Comparison of ENCODE assay signal across 7 mouse cellular contexts in genomic region chr14:29696131-29696530, GRCm38 (mm10). TPM values are rescaled to one million over a fixed set of nuclear protein-coding genes. Genes with fewer than 3 reads are reported as not detected.
DNase-seq lines count a peak whose midpoint lies in the region; ATAC-seq and TF ChIP-seq lines count a peak whose summit lies in the region.

No protein-coding gene starts in this region.

- no peak overlapping the region for H3K9ac ChIP-seq in embryonic facial prominence, embryonic 12.5 days
- no peak overlapping the region for H3K9ac ChIP-seq in hindbrain, embryonic 16.5 days (ENCODE audit: low read depth, low read length)
- no peak overlapping the region for H3K9ac ChIP-seq in midbrain, postnatal 0 days (replicated peaks; ENCODE audit: low read length, poor library complexity, severe bottlenecking)

- H3K4me2 ChIP-seq in embryonic facial prominence, embryonic 12.5 days (replicated peaks): no peak overlapping the region
- H3K4me2 ChIP-seq in hindbrain, embryonic 16.5 days (ENCODE audit: low read length): no peak overlapping the region
- no peak overlapping the region for H3K4me2 ChIP-seq in midbrain, postnatal 0 days (ENCODE audit: low read depth, low read length, poor library complexity, severe bottlenecking)

- H3K27me3 ChIP-seq in embryonic facial prominence, embryonic 12.5 days: no peaks in the 10 kb centered on the region
- no peaks in the 10 kb centered on the region for H3K27me3 ChIP-seq in hindbrain, embryonic 16.5 days (replicated peaks; ENCODE audit: control insufficient read depth, insufficient read depth, low read length)
- H3K27me3 ChIP-seq in midbrain, postnatal 0 days (ENCODE audit: insufficient read depth, low read length): no peaks in the 10 kb centered on the region

- H3K4me3 ChIP-seq in embryonic facial prominence, embryonic 12.5 days: no peak overlapping the region
- H3K4me3 ChIP-seq in hindbrain, embryonic 16.5 days (ENCODE audit: low read length): no peak overlapping the region
- no peak overlapping the region for H3K4me3 ChIP-seq in midbrain, postnatal 0 days (ENCODE audit: low read depth, low read length)

- DNase-seq in Muller cell, postnatal 12 days (ENCODE audit: inconsistent ontology term): peak; percentile 86
- peak; percentile 39 for DNase-seq in adrenal gland, adult 8-10 months
- DNase-seq in left cerebral cortex, adult 9 months (ENCODE audit: low spot score in 2 of 2): peak; percentile 38 to 78
- peak; percentile 86 for DNase-seq in midbrain, postnatal 0 days (ENCODE audit: low spot score)

- ATAC-seq in embryonic facial prominence, embryonic 12.5 days (ENCODE audit: insufficient number of reproducible peaks, insufficient read depth, low FRiP score, low TSS enrichment): 0 out of 2 replicates have a peak, but pooled peaks have one; percentile 22
- ATAC-seq in hindbrain, embryonic 16.5 days: peak; percentile 89
- peak; percentile 52; the same call in 1 of the 2 replicates for ATAC-seq in midbrain, postnatal 0 days (ENCODE audit: low FRiP score)
- ATAC-seq in erythroid progenitor cell, adult 5-6 weeks (replicated peaks; ENCODE audit: low FRiP score, poor library complexity, severe bottlenecking): no peak

- TF ChIP-seq CTCF in midbrain, postnatal 0 days (IDR thresholded peaks at IDR 0.05): peak; percentile 90

- no peaks in the 10 kb centered on the region for H3K36me3 ChIP-seq in embryonic facial prominence, embryonic 12.5 days
- H3K36me3 ChIP-seq in hindbrain, embryonic 16.5 days (ENCODE audit: control insufficient read depth, insufficient read depth, low read length): no peaks in the 10 kb centered on the region
- no peaks in the 10 kb centered on the region for H3K36me3 ChIP-seq in midbrain, postnatal 0 days (ENCODE audit: insufficient read depth, low read length)

- no peak overlapping the region for H3K27ac ChIP-seq in embryonic facial prominence, embryonic 12.5 days
- no peak overlapping the region for H3K27ac ChIP-seq in hindbrain, embryonic 16.5 days (ENCODE audit: low read depth, low read length)
- no peak overlapping the region for H3K27ac ChIP-seq in midbrain, postnatal 0 days (ENCODE audit: low read depth, low read length)

- H3K4me1 ChIP-seq in embryonic facial prominence, embryonic 12.5 days: no peaks in the 10 kb centered on the region
- H3K4me1 ChIP-seq in hindbrain, embryonic 16.5 days (ENCODE audit: control insufficient read depth, insufficient read depth, low read depth, low read length): no peaks in the 10 kb centered on the region
- H3K4me1 ChIP-seq in midbrain, postnatal 0 days (ENCODE audit: insufficient read depth, low read length): no peaks in the 10 kb centered on the region

- 9% methylated on average over 3 of the region's 3 CpGs for WGBS in embryonic facial prominence, embryonic 12.5 days
- 5% methylated on average over 3 of the region's 3 CpGs for WGBS in hindbrain, embryonic 16.5 days
- whole genome bisulfite sequencing in midbrain, postnatal 0 days: 4% methylated on average over 3 of the region's 3 CpGs

- no peaks in the 10 kb centered on the region for H3K9me3 ChIP-seq in embryonic facial prominence, embryonic 12.5 days
- no peaks in the 10 kb centered on the region for H3K9me3 ChIP-seq in hindbrain, embryonic 16.5 days (ENCODE audit: control insufficient read depth, low read length)
- H3K9me3 ChIP-seq in midbrain, postnatal 0 days (ENCODE audit: low read length): no peaks in the 10 kb centered on the region

RNA-seq across cellular contexts. Expression of gene Cacna2d3, which starts 25.5 kb away (rescaled TPM):
- total RNA-seq in adrenal gland, adult 8-10 months (2022): 1 to 10 TPM; 4.3 to 8.6 (median 5.3) TPM
- 12.7 and 14.8 TPM in 2 replicates for polyA plus RNA-seq in embryonic facial prominence, embryonic 12.5 days (2016; fragmentation: Nextera tagmentation; extraction: Ambion mirVana)
- polyA plus RNA-seq in hindbrain, embryonic 16.5 days (2015; fragmentation: Nextera tagmentation; extraction: Ambion mirVana): 32.8 and 43.8 TPM in 2 replicates
- 24.0 and 25.5 TPM in 2 replicates for total RNA-seq in midbrain, postnatal 0 days (2014; rRNA removed)
- 27.2 and 32.8 TPM in 2 replicates for polyA plus RNA-seq in midbrain, postnatal 0 days (2015; fragmentation: Nextera tagmentation; extraction: Ambion mirVana)
- not detected in 2 replicates for total RNA-seq in erythroid progenitor cell, adult 5-6 weeks (2015; ENCODE audit: low replicate concordance)
- 0.08 TPM in 1 of 2 replicates, not detected in the other for total RNA-seq in erythroid progenitor cell, adult 5-6 weeks (2017; ENCODE audit: low replicate concordance)

Comparison
In these comparisons a context has a peak if more than half of its experiments do, and no peak if none do; other contexts are left out.
1. RNA of gene Cacna2d3, which starts 25.5 kb away (total RNA-seq): 24.0 to 25.5 TPM in midbrain, postnatal 0 days and 4.3 to 8.6 TPM in adrenal gland, adult 8-10 months; 0.08 TPM in erythroid progenitor cell, adult 5-6 weeks; every median in the first group is over 4 times any median in the second.
2. Peak in every context shown above with its lines, with median percentiles within 50 percentile points of each other: DNase-seq.